Mouse (Mus musculus) forebrain, embryonic 15.5 days (tissue): Measurements from ENCODE around the gene Cpeb4. TPM values are rescaled to one million over a fixed set of nuclear protein-coding genes. Genes with fewer than 3 reads are reported as not detected.

Experiments
- ATAC-seq: fragments of 200-750 bp; cut with Nextera tagmentation; replicated peaks from 2 replicates; pipeline ENCODE4 v1.8.0; 2017; ENCODE audit warnings: mild to moderate bottlenecking, moderate TSS enrichment, moderate library complexity
- H3K27ac ChIP-seq: fragments of 300-500 bp; sonication (generic); replicated peaks from 2 replicates; pipeline ENCODE4 v1.5.1; 2015; ENCODE audit warnings: mild to moderate bottlenecking, inconsistent platforms
- H3K27me3 ChIP-seq: fragments of 300-500 bp; sonication (generic); 2 replicates; pipeline ENCODE4 v1.6.1; 2015; ENCODE audit warnings: inconsistent platforms
- H3K36me3 ChIP-seq: fragments of 300-500 bp; sonication (generic); 2 replicates; pipeline ENCODE4 v1.6.1; 2015; ENCODE audit warnings: mild to moderate bottlenecking, inconsistent platforms
- H3K4me1 ChIP-seq: fragments of 300-500 bp; sonication (generic); 2 replicates; pipeline ENCODE4 v1.6.1; 2015; ENCODE audit warnings: inconsistent platforms
- H3K4me2 ChIP-seq: fragments of 300-500 bp; sonication (generic); replicated peaks from 2 replicates; pipeline ENCODE4 v1.6.1; 2015; ENCODE audit warnings: mild to moderate bottlenecking, inconsistent platforms
- H3K4me3 ChIP-seq: fragments of 300-500 bp; sonication (generic); 2 replicates; pipeline ENCODE4 v1.5.1; 2015; ENCODE audit warnings: mild to moderate bottlenecking, inconsistent platforms
- H3K9ac ChIP-seq: fragments of 300-500 bp; sonication (generic); replicated peaks from 2 replicates; pipeline ENCODE4 v1.6.1; 2015; ENCODE audit warnings: mild to moderate bottlenecking, inconsistent platforms
- H3K9me3 ChIP-seq: fragments of 300-500 bp; sonication (generic); 2 replicates; pipeline ENCODE4 v1.6.1; 2016; ENCODE audit warnings: inconsistent platforms
- WGBS: fragments of 180-500 bp; shearing (Covaris S2); methylation state at CpG from one replicate; pipeline ENCODE4 v1.1.7; 2015; ENCODE audit warnings: mixed read lengths; 5-methylcytosine and 5-hydroxymethylcytosine counted together
- polyA plus RNA-seq: library from polyadenylated mRNA; unstranded; fragments of >200 nt; fragmentation: Nextera tagmentation; extraction: Ambion mirVana; gene quantifications from 2 replicates; pipeline ENCODE4 v1.2.1, GENCODE M21; 2015

The Cpeb4 gene
- 15.9 and 16.4 TPM in 2 replicates for polyA plus RNA-seq

DNA sequence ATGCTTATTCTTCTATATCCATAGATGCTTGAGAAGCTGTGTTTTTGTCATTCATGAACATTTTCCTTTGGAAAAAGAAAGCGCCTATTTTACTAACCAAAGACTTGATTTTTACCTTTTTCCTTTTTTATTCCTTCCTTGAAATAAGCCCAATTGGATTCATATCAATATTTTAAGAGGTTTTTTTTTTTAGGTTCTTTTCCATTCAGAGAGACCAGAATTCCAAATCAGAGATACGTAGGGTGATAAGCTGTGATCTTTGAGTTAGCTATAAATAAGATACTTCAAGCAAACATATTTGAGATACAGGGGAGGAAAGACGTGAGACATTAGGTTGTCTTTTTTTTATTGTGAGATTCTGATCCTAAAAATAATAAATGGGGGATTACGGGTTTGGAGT is at the start of gene Cpeb4:
TSS of gene Cpeb4 (plus strand) at position 301 of the 400 bp plus-strand sequence.
- Histone ChIP-seq H3K9me3 (no peaks in the 10 kb centered on the region), H3K4me2 (peak within 1 kb of the TSS; percentile 80), H3K27me3 (no peaks in the 10 kb centered on the region), H3K4me3 (peak within 1 kb of the TSS; percentile 65), H3K4me1 (peaks cover 41% of the 10 kb centered on the region), H3K27ac (peak within 1 kb of the TSS; percentile 95), H3K9ac (peak within 1 kb of the TSS; percentile 66), H3K36me3 (no peaks in the 10 kb centered on the region)
- 82% methylated on average over 4 of the region's 4 CpGs for WGBS
- ATAC-seq, result no peak

DNA sequence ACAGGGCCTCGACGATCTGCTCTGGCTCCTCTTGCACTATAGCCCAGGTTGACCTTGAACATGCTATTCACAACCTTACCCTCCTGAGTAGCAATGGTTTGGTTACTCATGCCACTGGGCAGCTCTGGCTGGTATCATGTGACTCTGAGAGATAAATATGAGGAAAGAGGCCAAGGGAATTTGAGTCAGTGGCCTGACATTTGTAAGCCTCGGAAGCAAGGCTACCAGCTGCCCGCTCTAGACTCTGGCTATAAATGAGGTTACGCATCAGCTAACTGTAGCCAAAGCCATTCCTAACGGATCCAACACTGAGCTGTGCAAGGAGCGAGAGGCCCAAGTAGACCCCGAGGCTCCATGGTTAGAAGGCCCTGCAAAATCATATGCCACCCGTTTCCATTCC is 49.5 kb upstream of the Cpeb4 start:
- 93% methylated on average over 9 of the region's 9 CpGs for WGBS
- ATAC-seq, result no peak
- Histone ChIP-seq H3K4me3 (no peak overlapping the region), H3K27ac (0 out of 2 replicates have a peak overlapping the region, but pooled peaks have one; percentile 15), H3K27me3 (no peaks in the 10 kb centered on the region), H3K4me2 (no peak overlapping the region), H3K36me3 (no peaks in the 10 kb centered on the region), H3K9me3 (no peaks in the 10 kb centered on the region), H3K9ac (no peak overlapping the region), H3K4me1 (0 out of 2 replicates have a peak, but pooled peaks cover 4% of the 10 kb centered on the region)

DNA sequence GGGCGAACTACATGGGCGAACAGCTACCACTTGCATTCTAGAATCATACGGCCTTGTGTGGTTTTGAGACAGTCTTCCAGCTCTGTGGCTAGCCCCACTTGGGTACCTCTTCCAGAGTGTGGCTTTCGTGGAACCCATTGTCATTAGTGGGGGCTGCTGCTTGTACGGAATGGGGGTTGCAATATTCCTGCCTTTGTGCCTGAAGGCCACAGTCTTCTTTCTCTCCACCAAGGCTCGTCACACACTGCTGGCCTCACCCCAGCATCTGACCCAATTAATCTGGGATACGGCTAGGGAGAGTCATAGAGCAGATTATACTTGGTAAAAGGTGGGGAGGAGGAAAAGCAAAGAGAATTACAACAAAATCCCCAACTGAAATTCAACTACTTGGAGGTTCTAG is 48.5 kb upstream of the Cpeb4 start:
- no peak for ATAC-seq
- Histone ChIP-seq H3K9ac (no peak overlapping the region), H3K27ac (no peak overlapping the region), H3K4me3 (no peak overlapping the region), H3K4me1 (no peaks in the 10 kb centered on the region), H3K36me3 (no peaks in the 10 kb centered on the region), H3K9me3 (no peaks in the 10 kb centered on the region), H3K27me3 (no peaks in the 10 kb centered on the region), H3K4me2 (no peak overlapping the region)
- 88% methylated on average over 7 of the region's 7 CpGs for WGBS

DNA sequence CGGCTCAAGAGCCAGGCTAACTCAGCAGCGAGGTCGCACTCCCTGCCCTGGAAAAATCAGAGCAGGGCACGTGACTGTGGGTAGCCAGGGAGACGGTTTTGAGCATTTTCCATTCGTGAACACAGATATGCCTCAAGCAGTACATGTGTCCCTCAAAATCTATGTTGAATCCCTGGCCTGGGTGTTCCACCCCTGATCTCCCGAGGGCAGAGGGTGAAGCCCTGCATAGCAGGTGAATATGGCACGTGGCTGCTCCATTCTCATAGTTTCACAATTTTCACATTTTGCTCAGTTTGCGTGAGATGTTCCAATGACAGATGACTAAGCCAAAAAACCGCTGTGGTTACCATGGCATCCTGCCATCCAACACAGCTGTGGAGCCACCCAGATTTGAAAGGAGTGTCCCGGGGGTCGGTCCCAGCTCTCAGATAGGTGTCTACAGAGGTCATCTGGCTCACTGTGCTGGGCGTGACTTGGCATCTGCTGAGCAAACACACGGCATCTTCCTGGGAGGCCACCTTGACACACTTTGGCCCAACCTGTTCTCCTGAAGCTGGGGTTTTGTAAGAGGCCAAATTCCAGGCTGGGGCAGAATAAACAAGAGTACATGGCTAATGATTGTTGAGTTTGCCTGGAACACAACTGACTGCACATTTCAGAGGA is 47.4 kb upstream of the Cpeb4 start:
- 82% methylated on average over 14 of the region's 14 CpGs for WGBS
- Histone ChIP-seq H3K4me3 (no peak overlapping the region), H3K4me2 (no peak overlapping the region), H3K27ac (no peak overlapping the region), H3K9me3 (no peaks in the 10 kb centered on the region), H3K27me3 (no peaks in the 10 kb centered on the region), H3K36me3 (no peaks in the 10 kb centered on the region), H3K4me1 (no peaks in the 10 kb centered on the region), H3K9ac (no peak overlapping the region)
- ATAC-seq, result no peak

DNA sequence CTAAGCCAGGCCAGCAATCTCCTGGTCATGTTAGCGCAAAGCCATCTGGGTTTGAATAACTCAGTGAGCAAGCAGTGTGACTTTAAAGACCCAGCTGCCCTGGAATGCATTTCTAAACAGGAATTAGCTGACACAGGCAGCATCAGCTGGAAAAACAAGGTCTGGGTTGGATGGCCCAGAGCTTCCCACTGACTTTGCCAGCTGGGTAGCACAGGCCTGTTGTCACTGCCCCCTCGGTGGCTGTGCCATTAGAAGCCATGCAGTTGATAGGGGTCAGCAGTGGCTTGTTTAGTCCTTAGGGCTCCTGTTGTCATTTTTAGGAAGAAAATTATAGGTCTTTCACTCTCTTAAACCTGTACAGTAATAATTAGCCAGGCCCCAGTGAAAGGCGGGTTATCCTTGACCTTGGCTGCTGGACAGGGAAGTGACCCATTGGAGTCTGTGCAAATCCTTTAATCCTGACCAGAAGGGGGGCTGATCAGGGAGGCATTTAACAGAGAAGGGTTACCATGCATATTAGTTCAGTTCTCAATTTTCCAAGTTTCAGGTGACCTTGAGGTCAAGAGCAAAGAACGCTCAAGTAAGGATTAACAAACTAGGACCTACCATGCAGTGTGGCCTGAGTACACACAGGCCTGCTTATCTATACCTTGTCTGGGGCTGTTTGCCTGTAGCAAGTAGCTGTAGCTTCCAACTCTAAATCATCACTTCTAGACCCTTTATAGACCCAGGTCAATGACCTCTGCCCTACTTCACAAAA is 43.8 kb upstream of the Cpeb4 start:
- no peak for ATAC-seq

DNA sequence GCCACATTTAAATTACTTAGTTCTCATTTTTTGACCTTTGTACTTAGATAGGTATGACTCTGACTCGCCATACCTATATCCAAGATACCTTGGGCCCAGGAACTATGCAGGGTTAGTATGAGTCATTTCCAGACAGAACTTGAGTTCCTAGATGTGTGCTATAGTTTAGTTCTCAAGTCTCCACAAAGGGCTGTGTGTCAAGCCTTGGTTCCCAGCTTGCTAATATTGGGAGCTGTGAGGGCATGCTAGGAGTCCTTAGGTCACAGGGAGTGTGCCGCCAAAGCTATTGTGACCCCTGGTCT is 43.3 kb upstream of the Cpeb4 start:
- H3K4me1 ChIP-seq, result peaks cover 9% of the 10 kb centered on the region
- no peaks in the 10 kb centered on the region for H3K36me3 ChIP-seq
- WGBS, result 85% methylated on average over 2 of the region's 2 CpGs

More for the DNA sequence above, 43.8 kb upstream of the Cpeb4 start:
- Histone ChIP-seq H3K27me3 (no peaks in the 10 kb centered on the region), H3K9ac (no peak overlapping the region), H3K4me2 (no peak overlapping the region), H3K36me3 (no peaks in the 10 kb centered on the region), H3K4me3 (no peak overlapping the region), H3K4me1 (peaks cover 9% of the 10 kb centered on the region), H3K9me3 (no peaks in the 10 kb centered on the region), H3K27ac (no peak overlapping the region)
- WGBS, result 85% methylated on average over 4 of the region's 4 CpGs

DNA sequence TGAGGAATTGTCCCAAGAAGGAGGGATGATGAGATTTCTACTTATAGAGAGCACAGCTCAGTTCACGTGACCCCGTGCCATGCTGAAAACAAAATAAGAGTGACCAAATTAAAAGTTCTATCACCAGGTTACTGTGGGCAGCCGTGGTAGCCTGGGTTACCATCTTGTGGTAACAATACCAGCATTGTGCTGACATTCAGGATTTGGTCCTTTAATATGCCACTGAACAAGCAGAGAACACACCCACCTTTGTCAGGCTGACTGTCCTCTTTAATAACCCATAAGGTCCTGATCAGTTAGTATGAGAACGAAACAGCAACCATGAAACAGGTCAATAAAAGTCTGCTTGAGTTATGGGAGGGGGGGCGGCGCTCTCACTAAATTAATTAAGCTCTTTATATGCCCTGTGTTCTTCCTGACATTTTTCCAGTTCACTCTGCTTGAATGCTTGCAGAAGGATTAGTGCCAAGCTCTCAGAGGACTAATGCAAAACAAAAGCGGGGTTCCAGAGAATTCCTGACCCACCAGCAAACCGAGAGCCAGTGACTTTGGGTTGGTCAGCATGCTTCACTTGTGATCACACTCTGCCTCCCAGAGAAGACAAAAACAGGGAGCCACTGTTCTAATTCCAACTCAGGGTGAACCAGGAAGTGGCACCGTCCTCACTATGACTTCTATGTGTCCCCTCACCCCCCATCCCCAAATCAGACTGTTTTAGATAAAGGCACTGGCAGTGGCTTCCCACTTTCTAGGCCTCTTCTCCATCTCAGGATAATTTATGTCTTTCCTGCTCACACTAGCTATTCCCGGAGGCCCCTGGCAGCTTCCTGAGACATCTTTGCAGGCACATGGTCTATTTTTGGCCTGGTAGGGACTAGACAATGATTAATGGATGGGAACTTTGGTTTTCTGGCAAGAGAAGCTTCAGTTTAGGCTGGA is 41.5 kb upstream of the Cpeb4 start:
- no peaks in the 10 kb centered on the region for H3K27me3 ChIP-seq
- 0 out of 2 replicates have a peak, but pooled peaks have one; percentile 49 for ATAC-seq
- H3K27ac ChIP-seq, result peak overlapping the region; percentile 4; the same call in 1 of the 2 replicates

More for the DNA sequence above, 43.3 kb upstream of the Cpeb4 start:
- H3K27ac ChIP-seq, result no peak overlapping the region
- ATAC-seq, result no peak
- no peaks in the 10 kb centered on the region for H3K9me3 ChIP-seq
- no peak overlapping the region for H3K4me2 ChIP-seq
- H3K9ac ChIP-seq, result no peak overlapping the region
- H3K27me3 ChIP-seq, result no peaks in the 10 kb centered on the region
- no peak overlapping the region for H3K4me3 ChIP-seq

DNA sequence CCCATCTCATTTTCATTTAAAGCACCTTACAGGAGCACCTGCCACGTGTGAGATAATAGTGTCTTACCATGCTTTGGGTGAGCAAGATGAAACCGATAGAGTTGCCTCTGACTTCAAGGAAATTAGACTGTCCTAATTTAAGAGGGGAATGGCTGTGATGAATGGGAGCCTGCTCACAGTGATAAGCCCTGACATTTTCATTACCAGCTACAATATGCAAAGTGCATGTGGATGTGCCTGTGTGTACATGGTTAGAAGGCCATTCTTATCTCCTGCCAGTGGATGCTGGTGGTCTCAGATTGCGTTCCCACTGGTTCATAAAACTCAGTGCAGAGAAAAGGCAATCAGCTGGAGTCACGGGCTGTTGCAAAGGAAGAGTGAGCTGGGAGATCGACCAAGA is 40.6 kb upstream of the Cpeb4 start:
- Histone ChIP-seq H3K4me1 (peaks cover 9% of the 10 kb centered on the region), H3K4me2 (no peak overlapping the region), H3K27ac (no peak overlapping the region), H3K9me3 (no peaks in the 10 kb centered on the region), H3K4me3 (no peak overlapping the region), H3K9ac (no peak overlapping the region), H3K27me3 (no peaks in the 10 kb centered on the region), H3K36me3 (no peaks in the 10 kb centered on the region)
- ATAC-seq, result no peak
- WGBS, result 89% methylated on average over 5 of the region's 5 CpGs

More for the DNA sequence above, 41.5 kb upstream of the Cpeb4 start:
- no peak overlapping the region for H3K9ac ChIP-seq
- no peak overlapping the region for H3K4me3 ChIP-seq
- peaks cover 9% of the 10 kb centered on the region for H3K4me1 ChIP-seq
- H3K4me2 ChIP-seq, result no peak overlapping the region
- H3K36me3 ChIP-seq, result no peaks in the 10 kb centered on the region
- WGBS, result 29% methylated on average over 10 of the region's 10 CpGs
- H3K9me3 ChIP-seq, result no peaks in the 10 kb centered on the region

DNA sequence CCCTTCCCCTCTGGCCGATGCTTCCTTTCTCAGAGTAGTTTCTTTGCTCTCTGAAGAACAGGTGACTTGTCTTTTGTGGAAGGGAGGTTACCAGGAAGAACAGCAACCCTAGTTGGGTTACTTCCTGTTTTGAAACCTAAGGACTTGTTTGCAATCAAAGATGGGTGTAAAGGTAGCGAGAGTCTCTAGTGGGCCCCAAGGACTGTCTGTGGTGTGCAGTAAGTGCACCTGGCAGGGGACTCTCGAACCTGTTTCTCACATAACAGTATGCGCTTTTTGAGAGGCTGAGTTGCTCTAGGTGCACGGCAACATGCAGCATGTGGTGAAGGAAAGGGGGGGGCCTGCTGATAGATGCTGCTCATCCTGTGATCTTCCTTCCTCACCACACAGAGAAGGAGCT is 40.0 kb upstream of the Cpeb4 start:
- H3K9me3 ChIP-seq, result no peaks in the 10 kb centered on the region
- WGBS, result 91% methylated on average over 5 of the region's 5 CpGs
- ATAC-seq, result no peak
- H3K4me3 ChIP-seq, result no peak overlapping the region
- no peak overlapping the region for H3K27ac ChIP-seq
- H3K36me3 ChIP-seq, result no peaks in the 10 kb centered on the region
- H3K27me3 ChIP-seq, result no peaks in the 10 kb centered on the region
- peaks cover 9% of the 10 kb centered on the region for H3K4me1 ChIP-seq
- H3K9ac ChIP-seq, result no peak overlapping the region
- no peak overlapping the region for H3K4me2 ChIP-seq

DNA sequence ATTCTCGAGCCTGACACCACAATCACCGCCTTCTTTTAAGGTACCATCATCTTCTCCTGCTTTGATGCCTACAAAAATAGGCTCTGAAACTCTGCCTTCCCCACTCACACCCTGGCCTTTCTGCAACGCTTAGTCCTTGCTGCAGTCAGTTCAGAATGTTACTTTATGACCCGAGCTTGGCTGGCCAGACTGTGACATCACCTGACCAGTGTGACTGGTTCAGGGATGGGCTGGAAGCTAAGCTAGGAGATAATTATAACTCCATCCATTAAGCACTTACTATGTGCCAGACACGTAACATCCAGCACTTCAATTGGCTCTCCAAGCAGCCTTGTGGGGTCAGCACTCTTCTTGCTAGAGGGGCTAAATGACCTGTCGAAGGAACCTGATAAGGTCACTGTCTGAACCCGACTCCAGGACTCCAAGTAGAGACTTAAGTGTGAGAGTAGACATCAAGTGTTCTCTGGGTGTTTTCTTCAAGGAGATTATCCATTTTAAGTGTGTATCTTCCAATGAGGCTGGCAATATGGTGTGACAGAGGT is 39.5 kb upstream of the Cpeb4 start:
- Histone ChIP-seq H3K36me3 (no peaks in the 10 kb centered on the region), H3K4me2 (no peak overlapping the region), H3K27me3 (no peaks in the 10 kb centered on the region), H3K4me1 (peaks cover 12% of the 10 kb centered on the region), H3K9me3 (no peaks in the 10 kb centered on the region), H3K9ac (no peak overlapping the region), H3K4me3 (no peak overlapping the region), H3K27ac (no peak overlapping the region)
- no peak for ATAC-seq
- 93% methylated on average over 7 of the region's 7 CpGs for WGBS

DNA sequence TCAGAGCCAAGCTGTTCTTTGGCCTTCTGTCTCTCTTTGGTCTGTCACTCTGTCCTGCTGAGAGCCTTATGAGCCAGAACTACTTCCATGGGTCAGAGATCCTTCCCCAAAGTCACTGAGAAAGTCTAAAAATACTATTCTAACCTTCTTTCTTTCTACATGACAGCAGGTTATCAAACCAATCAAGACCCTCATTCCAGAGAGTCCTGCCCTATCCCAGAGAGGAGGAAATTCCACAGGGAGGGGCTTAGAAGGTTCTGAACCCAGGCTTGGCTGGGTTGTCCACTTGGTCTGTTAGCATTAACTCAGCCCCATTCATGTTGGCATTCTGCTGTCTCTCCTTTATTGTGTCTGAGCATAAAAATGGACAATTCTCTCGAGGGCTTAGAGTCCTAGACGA is 38.5 kb upstream of the Cpeb4 start:
- Histone ChIP-seq H3K4me3 (no peak overlapping the region), H3K27ac (no peak overlapping the region), H3K9ac (no peak overlapping the region), H3K9me3 (no peaks in the 10 kb centered on the region), H3K4me1 (peaks cover 20% of the 10 kb centered on the region), H3K27me3 (no peaks in the 10 kb centered on the region), H3K4me2 (no peak overlapping the region), H3K36me3 (no peaks in the 10 kb centered on the region)
- ATAC-seq, result no peak
- WGBS, result 30% methylated on average over 2 of the region's 2 CpGs

DNA sequence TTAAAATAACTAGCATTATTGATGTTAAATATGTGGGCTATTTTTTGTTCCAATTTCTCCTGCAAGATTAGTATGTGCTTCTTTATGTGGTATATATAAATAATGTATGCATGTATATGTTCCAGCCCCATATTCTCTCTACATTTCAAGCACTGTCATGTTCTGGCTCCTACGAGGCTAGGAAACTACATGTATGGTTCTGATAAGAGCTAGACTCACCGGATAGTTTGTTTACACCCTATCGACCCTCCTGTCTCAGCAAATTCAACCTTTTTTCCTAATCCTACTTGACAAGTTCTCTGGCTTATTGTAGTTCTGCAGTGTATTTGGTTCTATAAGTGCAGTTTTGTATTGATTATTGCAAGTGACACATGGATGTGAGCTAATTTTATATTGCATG is 36.7 kb upstream of the Cpeb4 start:
- Histone ChIP-seq H3K4me1 (peaks cover 30% of the 10 kb centered on the region), H3K9me3 (no peaks in the 10 kb centered on the region), H3K4me2 (no peak overlapping the region), H3K27me3 (no peaks in the 10 kb centered on the region), H3K4me3 (no peak overlapping the region), H3K36me3 (no peaks in the 10 kb centered on the region), H3K9ac (no peak overlapping the region), H3K27ac (no peak overlapping the region)
- WGBS, result 94% methylated on average over 3 of the region's 3 CpGs
- no peak for ATAC-seq
